Mouse (Mus musculus): ENCODE measurements around the gene Cd300ld5. TPM values are rescaled to one million over a fixed set of nuclear protein-coding genes. Genes with fewer than 3 reads are reported as not detected.

The Cd300ld5 gene
- polyA plus RNA-seq, 1 experiment from 2014 or later = not detected

DNA sequence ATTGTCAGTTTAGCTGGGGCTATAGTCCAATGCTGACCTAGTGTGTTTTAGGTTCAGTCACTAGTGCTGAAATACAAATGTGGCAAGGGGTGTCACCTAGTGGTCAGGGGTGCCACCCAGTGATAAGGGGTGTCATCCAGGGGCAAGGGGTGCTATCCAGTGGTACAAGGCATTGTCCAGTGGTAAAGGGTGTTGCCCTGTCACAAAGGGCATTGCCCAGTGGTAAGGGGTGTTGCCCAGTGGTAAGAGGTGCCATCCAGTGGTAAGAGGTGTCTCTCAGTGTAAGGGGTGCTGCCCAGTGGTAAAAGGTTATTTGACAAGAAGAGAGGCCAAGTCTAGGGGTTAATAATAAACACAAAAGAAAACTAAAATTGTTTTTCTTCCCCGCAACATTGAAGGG is 39.9 kb upstream of the Cd300ld5 start:
- no peaks in the 10 kb centered on the region; the same call in 1 of the 2 replicates for H3K27me3 ChIP-seq (replicated peaks; ENCODE audit: control insufficient read depth, insufficient read depth, low read length)
- ATAC-seq = no peak
- WGBS = 91% methylated on average over 1 of the region's 1 CpGs

GRCm38 (mm10) chr11:115075859-115076258 is 38.3 kb upstream of the Cd300ld5 start:
- H3K4me1 ChIP-seq (ENCODE audit: control insufficient read depth, insufficient read depth, low read length) = no peaks in the 10 kb centered on the region
- ATAC-seq (no peak), DNase-seq (ENCODE audit: low spot score) (no peak)
- H3K9me3 ChIP-seq (replicated peaks; ENCODE audit: control insufficient read depth, low read length) = no peaks in the 10 kb centered on the region
- no peak overlapping the region for H3K27ac ChIP-seq (ENCODE audit: low read depth, low read length)
- H3K9ac ChIP-seq (ENCODE audit: low read length) = no peak overlapping the region
- H3K4me3 ChIP-seq (ENCODE audit: low read depth, low read length) = no peak overlapping the region
- 92% methylated on average over 5 of the region's 5 CpGs for WGBS
- no peaks in the 10 kb centered on the region for H3K36me3 ChIP-seq (ENCODE audit: control insufficient read depth, insufficient read depth, low read length)
- no peak overlapping the region for H3K4me2 ChIP-seq (ENCODE audit: low read length)
- H3K27me3 ChIP-seq (replicated peaks; ENCODE audit: control insufficient read depth, insufficient read depth, low read length) = no peaks in the 10 kb centered on the region

More for the DNA sequence above, 39.9 kb upstream of the Cd300ld5 start:
- Histone ChIP-seq H3K36me3 (ENCODE audit: control insufficient read depth, insufficient read depth, low read length) (no peaks in the 10 kb centered on the region), H3K4me3 (ENCODE audit: low read depth, low read length) (no peak overlapping the region), H3K27ac (ENCODE audit: low read depth, low read length) (no peak overlapping the region), H3K9ac (ENCODE audit: low read length) (no peak overlapping the region), H3K4me2 (ENCODE audit: low read length) (no peak overlapping the region), H3K4me1 (ENCODE audit: control insufficient read depth, insufficient read depth, low read length) (no peaks in the 10 kb centered on the region), H3K9me3 (replicated peaks; ENCODE audit: control insufficient read depth, low read length) (no peaks in the 10 kb centered on the region)
- no peak for DNase-seq (ENCODE audit: low spot score)

- ATAC-seq (no peak), DNase-seq (ENCODE audit: low spot score) (no peak)
- WGBS = 86% methylated on average over 7 of the region's 7 CpGs
- Histone ChIP-seq H3K4me3 (ENCODE audit: low read depth, low read length) (no peak overlapping the region), H3K9ac (ENCODE audit: low read length) (no peak overlapping the region), H3K4me1 (ENCODE audit: control insufficient read depth, insufficient read depth, low read length) (no peaks in the 10 kb centered on the region), H3K4me2 (ENCODE audit: low read length) (no peak overlapping the region), H3K36me3 (ENCODE audit: control insufficient read depth, insufficient read depth, low read length) (no peaks in the 10 kb centered on the region), H3K27me3 (replicated peaks; ENCODE audit: control insufficient read depth, insufficient read depth, low read length) (no peaks in the 10 kb centered on the region), H3K9me3 (replicated peaks; ENCODE audit: control insufficient read depth, low read length) (no peaks in the 10 kb centered on the region), H3K27ac (ENCODE audit: low read depth, low read length) (no peak overlapping the region)
Measured at GRCm38 (mm10) chr11:115075407-115075806, 37.8 kb upstream of the Cd300ld5 start.

DNA sequence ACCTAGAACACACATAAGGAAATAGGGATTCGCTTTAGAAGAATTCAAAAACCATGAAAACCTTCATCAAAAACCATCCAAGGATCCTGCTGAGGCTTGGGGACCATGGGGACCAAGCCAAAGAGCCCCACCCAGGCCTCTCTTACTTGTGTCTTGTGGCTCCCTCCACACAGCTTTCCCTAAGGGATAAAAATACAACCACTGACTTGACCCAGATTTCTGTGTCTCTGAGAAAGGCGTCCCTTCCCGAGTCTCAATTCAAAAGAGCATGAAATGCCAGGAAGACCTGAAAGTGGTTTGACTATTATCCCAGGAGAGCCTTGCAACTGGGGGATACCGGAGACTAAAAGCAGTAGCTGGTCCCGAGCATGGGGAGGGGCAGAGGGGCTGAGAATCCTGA is 35.4 kb upstream of the Cd300ld5 start:
- Histone ChIP-seq H3K4me3 (ENCODE audit: low read depth, low read length) (no peak overlapping the region), H3K27ac (ENCODE audit: low read depth, low read length) (no peak overlapping the region), H3K4me1 (ENCODE audit: control insufficient read depth, insufficient read depth, low read length) (no peaks in the 10 kb centered on the region), H3K36me3 (ENCODE audit: control insufficient read depth, insufficient read depth, low read length) (no peaks in the 10 kb centered on the region), H3K27me3 (replicated peaks; ENCODE audit: control insufficient read depth, insufficient read depth, low read length) (no peaks in the 10 kb centered on the region), H3K4me2 (ENCODE audit: low read length) (no peak overlapping the region), H3K9me3 (replicated peaks; ENCODE audit: control insufficient read depth, low read length) (no peaks in the 10 kb centered on the region), H3K9ac (ENCODE audit: low read length) (no peak overlapping the region)
- 64% methylated on average over 5 of the region's 5 CpGs for WGBS
- no peak for ATAC-seq
- no peak for DNase-seq (ENCODE audit: low spot score)

DNA sequence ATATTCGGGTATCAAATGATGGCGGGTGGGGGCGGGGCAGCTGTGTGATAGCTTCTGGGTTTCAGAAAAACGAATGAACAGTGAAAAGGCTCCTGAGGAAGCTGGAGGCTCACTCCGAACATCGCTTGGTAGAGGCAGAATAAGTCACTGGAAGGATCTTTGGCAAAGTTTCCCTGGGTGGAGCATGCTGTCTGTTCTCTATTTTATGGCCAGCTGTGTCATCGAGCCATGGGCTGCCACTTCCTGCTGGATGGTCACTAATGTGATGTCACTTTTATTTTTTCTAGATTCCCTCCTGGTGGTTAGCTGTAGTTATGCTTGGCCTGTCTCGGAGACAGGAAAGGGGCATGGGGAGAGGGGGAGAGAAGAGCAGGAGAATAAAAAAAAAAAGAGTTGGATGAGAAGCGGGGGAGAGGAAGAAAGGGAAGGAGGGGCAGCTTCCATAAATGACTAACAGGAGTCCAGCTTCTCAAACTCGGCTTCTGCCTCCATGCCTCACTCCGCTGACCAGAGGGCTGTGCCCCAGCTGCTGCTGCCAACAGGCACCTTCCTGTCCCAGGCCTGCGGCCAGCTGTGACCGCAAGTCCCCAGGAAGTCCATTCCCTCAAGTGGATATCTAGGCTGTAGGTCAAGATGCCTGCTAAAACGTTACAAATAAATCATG is 34.2 kb upstream of the Cd300ld5 start:
- peak overlapping the region; percentile 16; the same call in 1 of the 2 replicates for H3K4me2 ChIP-seq (ENCODE audit: low read length)

GRCm38 (mm10) chr11:115071015-115071551 is 33.5 kb upstream of the Cd300ld5 start:
- DNase-seq (ENCODE audit: low spot score) (no peak), ATAC-seq (no peak)
- no peak overlapping the region for H3K27ac ChIP-seq (ENCODE audit: low read depth, low read length)
- no peaks in the 10 kb centered on the region for H3K9me3 ChIP-seq (replicated peaks; ENCODE audit: control insufficient read depth, low read length)
- H3K36me3 ChIP-seq (ENCODE audit: control insufficient read depth, insufficient read depth, low read length) = no peaks in the 10 kb centered on the region
- WGBS = 14% methylated on average over 9 of the region's 9 CpGs
- H3K27me3 ChIP-seq (replicated peaks; ENCODE audit: control insufficient read depth, insufficient read depth, low read length) = no peaks in the 10 kb centered on the region
- H3K9ac ChIP-seq (ENCODE audit: low read length) = no peak overlapping the region
- no peaks in the 10 kb centered on the region for H3K4me1 ChIP-seq (ENCODE audit: control insufficient read depth, insufficient read depth, low read length)
- peak overlapping the region; percentile 16; the same call in 1 of the 2 replicates for H3K4me2 ChIP-seq (ENCODE audit: low read length)
- H3K4me3 ChIP-seq (ENCODE audit: low read depth, low read length) = no peak overlapping the region

More for the DNA sequence above, 34.2 kb upstream of the Cd300ld5 start:
- H3K27ac ChIP-seq (ENCODE audit: low read depth, low read length) = no peak overlapping the region
- WGBS = 25% methylated on average over 14 of the region's 14 CpGs
- no peaks in the 10 kb centered on the region for H3K9me3 ChIP-seq (replicated peaks; ENCODE audit: control insufficient read depth, low read length)
- DNase-seq (ENCODE audit: low spot score) = peak; percentile 35
- no peak for ATAC-seq
- no peak overlapping the region for H3K4me3 ChIP-seq (ENCODE audit: low read depth, low read length)
- no peaks in the 10 kb centered on the region for H3K4me1 ChIP-seq (ENCODE audit: control insufficient read depth, insufficient read depth, low read length)
- no peaks in the 10 kb centered on the region for H3K36me3 ChIP-seq (ENCODE audit: control insufficient read depth, insufficient read depth, low read length)
- no peak overlapping the region for H3K9ac ChIP-seq (ENCODE audit: low read length)
- H3K27me3 ChIP-seq (replicated peaks; ENCODE audit: control insufficient read depth, insufficient read depth, low read length) = no peaks in the 10 kb centered on the region

GRCm38 (mm10) chr11:115066768-115067167 is 29.2 kb upstream of the Cd300ld5 start:
- no peaks in the 10 kb centered on the region for H3K4me1 ChIP-seq (ENCODE audit: control insufficient read depth, insufficient read depth, low read length)
- 80% methylated on average over 6 of the region's 6 CpGs for WGBS
- no peaks in the 10 kb centered on the region for H3K27me3 ChIP-seq (replicated peaks; ENCODE audit: control insufficient read depth, insufficient read depth, low read length)
- no peak for DNase-seq (ENCODE audit: low spot score)
- H3K4me3 ChIP-seq (ENCODE audit: low read depth, low read length) = no peak overlapping the region
- H3K9ac ChIP-seq (ENCODE audit: low read length) = no peak overlapping the region
- H3K4me2 ChIP-seq (ENCODE audit: low read length) = no peak overlapping the region
- H3K36me3 ChIP-seq (ENCODE audit: control insufficient read depth, insufficient read depth, low read length) = no peaks in the 10 kb centered on the region
- no peak overlapping the region for H3K27ac ChIP-seq (ENCODE audit: low read depth, low read length)
- no peaks in the 10 kb centered on the region for H3K9me3 ChIP-seq (replicated peaks; ENCODE audit: control insufficient read depth, low read length)
- no peak for ATAC-seq

DNA sequence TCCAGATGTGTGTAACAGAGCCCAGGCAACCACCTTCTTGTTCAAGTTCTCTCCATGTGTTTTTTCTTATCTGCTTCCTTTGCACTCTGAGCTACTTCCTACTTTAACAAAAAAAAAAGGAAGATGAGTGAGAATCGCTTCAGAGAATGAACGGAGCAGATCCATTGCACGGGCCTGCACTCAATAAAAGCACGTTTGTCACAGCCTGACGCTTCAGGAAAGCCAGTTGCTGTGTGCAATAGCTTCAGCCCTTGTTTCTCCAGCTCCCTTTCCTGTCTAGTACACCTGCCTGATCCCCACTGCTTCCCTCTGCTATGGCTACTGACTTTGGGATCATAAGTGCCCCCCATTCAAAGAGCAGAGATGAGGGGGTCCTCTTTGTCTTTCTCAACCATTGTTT is 24.5 kb upstream of the Cd300ld5 start, which contains the start of gene Cd300e:
Gene Cd300e, minus strand, starts transcription at position 101 of the 400 bp plus-strand sequence.
- H3K27me3 ChIP-seq (replicated peaks; ENCODE audit: control insufficient read depth, insufficient read depth, low read length) = no peaks in the 10 kb centered on the region
- no peaks in the 10 kb centered on the region for H3K4me1 ChIP-seq (ENCODE audit: control insufficient read depth, insufficient read depth, low read length)
- WGBS = 35% methylated on average over 5 of the region's 5 CpGs
- no peak within 1 kb of the TSS for H3K9ac ChIP-seq (ENCODE audit: low read length)
- no peaks in the 10 kb centered on the region for H3K9me3 ChIP-seq (replicated peaks; ENCODE audit: control insufficient read depth, low read length)
- no peak for ATAC-seq
- no peaks in the 10 kb centered on the region for H3K36me3 ChIP-seq (ENCODE audit: control insufficient read depth, insufficient read depth, low read length)
- H3K4me2 ChIP-seq (ENCODE audit: low read length) = no peak within 1 kb of the TSS
- H3K4me3 ChIP-seq (ENCODE audit: low read depth, low read length) = no peak within 1 kb of the TSS
- no peak within 1 kb of the TSS for H3K27ac ChIP-seq (ENCODE audit: low read depth, low read length)
- DNase-seq (ENCODE audit: low spot score) = no peak

- no peaks in the 10 kb centered on the region for H3K4me1 ChIP-seq (ENCODE audit: control insufficient read depth, insufficient read depth, low read length)
Measured at GRCm38 (mm10) chr11:115059797-115060196, 22.2 kb upstream of the Cd300ld5 start.

More at GRCm38 (mm10) chr11:115059797-115060196, 22.2 kb upstream of the Cd300ld5 start:
- Histone ChIP-seq H3K4me3 (ENCODE audit: low read depth, low read length) (no peak overlapping the region), H3K9me3 (replicated peaks; ENCODE audit: control insufficient read depth, low read length) (no peaks in the 10 kb centered on the region), H3K27me3 (replicated peaks; ENCODE audit: control insufficient read depth, insufficient read depth, low read length) (no peaks in the 10 kb centered on the region), H3K36me3 (ENCODE audit: control insufficient read depth, insufficient read depth, low read length) (no peaks in the 10 kb centered on the region), H3K4me2 (ENCODE audit: low read length) (no peak overlapping the region), H3K27ac (ENCODE audit: low read depth, low read length) (no peak overlapping the region), H3K9ac (ENCODE audit: low read length) (no peak overlapping the region)
- whole genome bisulfite sequencing = 85% methylated on average over 2 of the region's 2 CpGs
- ATAC-seq = no peak
- DNase-seq (ENCODE audit: low spot score) = no peak

Measured in forebrain, embryonic 14.5 days (tissue).